Mouse (Mus musculus) ovary, postnatal 36 days (tissue): Measurements from ENCODE around the gene Srrd.

ENCODE experiments used
- DNase-seq: peaks from one replicate; pipeline ENCODE4 v3.0.0; 2022; ENCODE audit warnings: low spot score, mixed read lengths

Gene Srrd

GRCm38 (mm10) chr5:112288193-112289141 is 54.4 kb downstream of the Srrd start:
- DNase-seq: no peak

GRCm38 (mm10) chr5:112287652-112288051 is 55.2 kb downstream of the Srrd start:
- no peak for DNase-seq
